Mouse (Mus musculus) intestine, embryonic 14.5 days (tissue): ENCODE data around the gene Wdr45. TPM values are rescaled to one million over a fixed set of nuclear protein-coding genes. Genes with fewer than 3 reads are reported as not detected.

Source experiments
- ATAC-seq: fragments of 200-750 bp; cut with Nextera tagmentation; replicated peaks from 2 replicates; pipeline ENCODE4 v1.8.0; 2017; ENCODE audit warnings: low read depth, moderate number of reproducible peaks, moderate TSS enrichment, moderate library complexity; ENCODE audit not compliant: low FRiP score, low TSS enrichment
- DNase-seq: peaks from one replicate; pipeline ENCODE4 v3.0.0-alpha.2; 2018; ENCODE audit warnings: low spot score
- H3K27ac ChIP-seq: fragments of 300-500 bp; sonication (generic); 2 replicates; pipeline ENCODE4 v1.5.1; 2014; ENCODE audit warnings: low read depth, mild to moderate bottlenecking, control low read depth
- H3K27me3 ChIP-seq: fragments of 300-500 bp; sonication (generic); replicated peaks from 2 replicates; pipeline ENCODE4 v1.6.1; 2014; ENCODE audit warnings: low read length, control low read depth; ENCODE audit not compliant: control insufficient read depth, insufficient read depth
- H3K36me3 ChIP-seq: fragments of 300-500 bp; sonication (generic); 2 replicates; pipeline ENCODE4 v1.6.1; 2014; ENCODE audit warnings: low read length, control low read depth; ENCODE audit not compliant: control insufficient read depth, insufficient read depth
- H3K4me1 ChIP-seq: fragments of 300-500 bp; sonication (generic); replicated peaks from 2 replicates; pipeline ENCODE4 v1.6.1; 2014; ENCODE audit warnings: low read length, control low read depth, mixed read lengths; ENCODE audit not compliant: control insufficient read depth, insufficient read depth
- H3K4me2 ChIP-seq: fragments of 300-500 bp; sonication (generic); 2 replicates; pipeline ENCODE4 v1.6.1; 2014; ENCODE audit warnings: low read length
- H3K4me3 ChIP-seq: fragments of 300-500 bp; sonication (generic); 2 replicates; pipeline ENCODE4 v1.5.1; 2014; ENCODE audit warnings: low read depth, low read length, control low read depth, mixed read lengths
- H3K9ac ChIP-seq: fragments of 300-500 bp; sonication (generic); 2 replicates; pipeline ENCODE4 v1.6.1; 2014; ENCODE audit warnings: mild to moderate bottlenecking, low read length
- H3K9me3 ChIP-seq: fragments of 300-500 bp; sonication (generic); 2 replicates; pipeline ENCODE4 v1.6.1; 2016; ENCODE audit warnings: low read length, control low read depth; ENCODE audit not compliant: control insufficient read depth
- WGBS: fragments of 180-500 bp; shearing (Covaris S2); extraction: QIAGEN DNeasy Blood & Tissue Kit; methylation state at CpG from one replicate; pipeline ENCODE4 v1.1.7; 2014; 5-methylcytosine and 5-hydroxymethylcytosine counted together
- polyA plus RNA-seq: library from polyadenylated mRNA; unstranded; fragments of >200 nt; fragmentation: Nextera tagmentation; extraction: Ambion mirVana; gene quantifications from 2 replicates; pipeline ENCODE4 v1.2.1, GENCODE M21; 2014

Wdr45 gene
- polyA plus RNA-seq, 1 experiment from 2014 or later = 21.5 TPM

- Histone ChIP-seq H3K27me3 (no peaks in the 10 kb centered on the region), H3K36me3 (peaks cover 14% of the 10 kb centered on the region), H3K9ac (peak overlapping the region; percentile 55), H3K4me3 (peak overlapping the region; percentile 62), H3K4me2 (peak overlapping the region; percentile 55), H3K27ac (peak overlapping the region; percentile 69), H3K4me1 (no peaks in the 10 kb centered on the region), H3K9me3 (no peaks in the 10 kb centered on the region)
- DNase-seq = peak; percentile 64
- WGBS = 13% methylated on average over 22 of the region's 22 CpGs
- ATAC-seq = no peak
Measured at GRCm38 (mm10) chrX:7763631-7764393, 49.7 kb downstream of the Wdr45 start.

- 22% methylated on average over 9 of the region's 9 CpGs for WGBS
- no peak for ATAC-seq
- 0 out of 2 replicates have a peak overlapping the region, but pooled peaks have one; percentile 33 for H3K27ac ChIP-seq
Measured at GRCm38 (mm10) chrX:7764657-7765280, 50.6 kb downstream of the Wdr45 start.

GRCm38 (mm10) chrX:7765281-7765670 lies 51.1 kb downstream of the Wdr45 start:
- Histone ChIP-seq H3K27me3 (no peaks in the 10 kb centered on the region), H3K9me3 (no peaks in the 10 kb centered on the region), H3K4me2 (peak overlapping the region; percentile 55), H3K4me3 (0 out of 2 replicates have a peak overlapping the region, but pooled peaks have one; percentile 62), H3K36me3 (peaks cover 24% of the 10 kb centered on the region), H3K9ac (no peak overlapping the region), H3K4me1 (no peaks in the 10 kb centered on the region), H3K27ac (peak overlapping the region; percentile 33; the same call in 1 of the 2 replicates)
- WGBS = 32% methylated on average over 13 of the region's 13 CpGs
- DNase-seq (no peak), ATAC-seq (no peak)

More at GRCm38 (mm10) chrX:7764657-7765280, 50.6 kb downstream of the Wdr45 start:
- H3K4me3 ChIP-seq = peak overlapping the region; percentile 62; the same call in 1 of the 2 replicates
- no peaks in the 10 kb centered on the region for H3K4me1 ChIP-seq
- no peak overlapping the region for H3K9ac ChIP-seq
- peak overlapping the region; percentile 55 for H3K4me2 ChIP-seq
- H3K9me3 ChIP-seq = no peaks in the 10 kb centered on the region
- no peaks in the 10 kb centered on the region for H3K27me3 ChIP-seq
- H3K36me3 ChIP-seq = peaks cover 19% of the 10 kb centered on the region
- no peak for DNase-seq

- no peak overlapping the region for H3K4me3 ChIP-seq
- no peaks in the 10 kb centered on the region for H3K9me3 ChIP-seq
- 17% methylated on average over 11 of the region's 11 CpGs for WGBS
- H3K27ac ChIP-seq = peak overlapping the region; percentile 33; the same call in 1 of the 2 replicates
- H3K4me2 ChIP-seq = peak overlapping the region; percentile 55
- H3K36me3 ChIP-seq = peaks cover 29% of the 10 kb centered on the region
- DNase-seq = no peak
- H3K27me3 ChIP-seq = no peaks in the 10 kb centered on the region
- H3K9ac ChIP-seq = no peak overlapping the region
- peak; percentile 76 for ATAC-seq
- no peaks in the 10 kb centered on the region for H3K4me1 ChIP-seq
Measured at GRCm38 (mm10) chrX:7765764-7766163, 51.6 kb downstream of the Wdr45 start.

GRCm38 (mm10) chrX:7769302-7770017 lies 55.3 kb downstream of the Wdr45 start:
- DNase-seq (no peak), ATAC-seq (no peak)
- no peaks in the 10 kb centered on the region for H3K27me3 ChIP-seq
- H3K4me1 ChIP-seq = no peaks in the 10 kb centered on the region
- H3K9me3 ChIP-seq = no peaks in the 10 kb centered on the region
- no peak overlapping the region for H3K4me3 ChIP-seq
- H3K9ac ChIP-seq = no peak overlapping the region
- H3K4me2 ChIP-seq = no peak overlapping the region
- H3K36me3 ChIP-seq = peaks cover 48% of the 10 kb centered on the region
- H3K27ac ChIP-seq = no peak overlapping the region
- WGBS = 86% methylated on average over 7 of the region's 7 CpGs

GRCm38 (mm10) chrX:7772766-7773165 lies 58.6 kb downstream of the Wdr45 start:
- WGBS = 65% methylated on average over 2 of the region's 2 CpGs
- no peak overlapping the region for H3K9ac ChIP-seq
- H3K27ac ChIP-seq = no peak overlapping the region
- H3K27me3 ChIP-seq = no peaks in the 10 kb centered on the region
- no peak for ATAC-seq
- H3K36me3 ChIP-seq = peaks cover 40% of the 10 kb centered on the region
- H3K4me2 ChIP-seq = no peak overlapping the region
- no peaks in the 10 kb centered on the region for H3K4me1 ChIP-seq
- no peaks in the 10 kb centered on the region for H3K9me3 ChIP-seq
- DNase-seq = no peak
- no peak overlapping the region for H3K4me3 ChIP-seq

- 75% methylated on average over 9 of the region's 9 CpGs for WGBS
- H3K4me3 ChIP-seq = no peak overlapping the region
- DNase-seq = no peak
- no peaks in the 10 kb centered on the region for H3K27me3 ChIP-seq
- H3K4me1 ChIP-seq = no peaks in the 10 kb centered on the region
- H3K4me2 ChIP-seq = no peak overlapping the region
- no peaks in the 10 kb centered on the region for H3K9me3 ChIP-seq
- no peak for ATAC-seq
- H3K9ac ChIP-seq = no peak overlapping the region
- no peak overlapping the region for H3K27ac ChIP-seq
- peaks cover 24% of the 10 kb centered on the region for H3K36me3 ChIP-seq
Measured at GRCm38 (mm10) chrX:7775501-7776205, 61.5 kb downstream of the Wdr45 start.
